Mouse (Mus musculus) splenic B cell, adult 2 months (primary cell): ENCODE data around the gene 1700013G24Rik.

Source experiments
- DNase-seq: peaks from one replicate; pipeline ENCODE4 v3.0.0-alpha.2; 2011; ENCODE audit warnings: low read depth, low spot score
- H3K27me3 ChIP-seq: 2 replicates; pipeline ENCODE4 v1.6.1; 2012; ENCODE audit warnings: mild to moderate bottlenecking, low read length, moderate library complexity, mixed read lengths; ENCODE audit not compliant: control insufficient read depth, poor library complexity, insufficient read depth, severe bottlenecking
- H3K36me3 ChIP-seq: 2 replicates; pipeline ENCODE4 v1.6.1; 2012; ENCODE audit warnings: mild to moderate bottlenecking, low read length, moderate library complexity, mixed read lengths; ENCODE audit not compliant: control insufficient read depth, poor library complexity, insufficient read depth, severe bottlenecking

1700013G24Rik gene

DNA sequence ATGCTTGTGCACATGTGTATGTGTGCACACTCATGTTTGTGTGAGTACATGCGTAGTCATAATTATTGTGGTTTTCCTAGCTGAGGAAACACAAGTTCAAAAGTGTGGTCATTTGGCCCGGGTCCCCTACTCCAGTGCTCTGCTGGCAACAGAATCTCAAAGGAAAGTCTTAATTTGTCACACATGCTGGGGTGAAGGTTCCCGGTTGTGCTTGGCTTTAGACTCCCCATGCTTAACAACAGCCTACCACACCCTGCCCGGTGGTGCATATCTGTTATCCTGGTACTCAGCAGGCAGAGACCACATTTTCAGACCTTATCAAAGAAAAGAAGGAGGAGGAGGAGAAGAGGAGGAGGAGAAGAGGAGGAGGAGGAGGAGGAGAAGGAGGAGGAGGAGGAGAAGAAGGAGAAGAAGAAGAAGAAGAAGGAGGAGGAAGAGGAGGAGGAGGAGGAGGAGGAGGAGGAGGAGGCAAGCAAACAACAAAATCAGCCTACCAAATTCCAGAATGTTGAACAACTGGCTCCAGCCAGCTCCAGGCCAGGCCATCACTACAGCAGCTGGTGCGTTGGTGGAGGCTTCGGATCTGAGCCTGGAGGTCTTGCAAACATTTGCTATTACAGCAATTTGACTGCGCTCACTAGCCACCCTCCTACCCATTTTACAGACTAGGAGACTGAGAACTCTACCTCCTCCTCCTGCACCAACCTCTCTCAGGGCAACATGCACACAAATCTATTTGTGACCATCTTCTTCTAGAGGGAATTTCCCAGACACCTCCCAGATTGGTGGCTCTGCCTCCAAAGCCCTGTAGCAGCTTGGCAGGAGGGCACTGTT, 5.5 kb upstream of the 1700013G24Rik start:
- DNase-seq, result no peak
- H3K36me3 ChIP-seq, result no peaks in the 10 kb centered on the region

DNA sequence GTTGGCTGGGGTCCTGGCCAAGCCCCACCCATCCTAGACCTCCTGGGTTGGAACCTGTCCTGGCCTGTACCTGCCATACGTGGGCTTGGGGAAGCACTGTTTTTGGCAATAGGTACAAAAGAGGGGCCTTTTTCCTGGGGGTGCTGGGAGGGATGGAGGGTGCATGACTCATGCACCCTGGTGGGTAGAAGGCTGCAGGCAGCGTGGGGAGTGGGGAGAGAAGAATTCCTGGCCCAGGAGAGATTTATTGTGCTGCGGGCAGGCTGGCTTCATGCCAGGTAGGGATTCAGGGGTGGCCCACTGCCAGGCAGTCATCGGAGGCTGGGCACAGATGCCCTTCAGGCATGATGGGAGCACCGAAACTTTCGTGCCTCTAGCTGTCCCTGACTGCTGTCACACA, 4.9 kb upstream of the 1700013G24Rik start:
- no peak for DNase-seq
- Histone ChIP-seq H3K27me3 (no peaks in the 10 kb centered on the region), H3K36me3 (no peaks in the 10 kb centered on the region)

More for the DNA sequence above, 5.5 kb upstream of the 1700013G24Rik start:
- no peaks in the 10 kb centered on the region for H3K27me3 ChIP-seq

DNA sequence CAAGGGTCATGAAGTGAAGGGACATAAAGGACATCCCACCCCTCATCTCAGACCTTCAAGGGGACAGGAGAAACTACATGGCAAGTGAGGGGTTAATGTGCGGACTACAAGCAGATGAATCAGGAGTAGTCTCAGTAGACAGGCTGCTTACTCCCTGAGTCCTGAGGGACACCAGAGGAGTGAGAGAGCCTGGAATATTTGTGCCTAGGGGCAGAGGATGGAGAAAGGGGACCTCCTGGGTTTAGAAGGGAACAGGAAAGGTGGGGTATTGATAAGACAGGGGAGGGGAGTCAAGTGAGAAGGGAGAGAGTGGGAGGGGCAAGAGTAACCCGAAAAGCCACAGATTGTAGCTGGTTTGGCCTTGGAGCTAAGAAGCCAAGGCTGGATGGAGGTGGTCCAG, 4.4 kb upstream of the 1700013G24Rik start:
- Histone ChIP-seq H3K27me3 (no peaks in the 10 kb centered on the region), H3K36me3 (no peaks in the 10 kb centered on the region)
- DNase-seq, result no peak

DNA sequence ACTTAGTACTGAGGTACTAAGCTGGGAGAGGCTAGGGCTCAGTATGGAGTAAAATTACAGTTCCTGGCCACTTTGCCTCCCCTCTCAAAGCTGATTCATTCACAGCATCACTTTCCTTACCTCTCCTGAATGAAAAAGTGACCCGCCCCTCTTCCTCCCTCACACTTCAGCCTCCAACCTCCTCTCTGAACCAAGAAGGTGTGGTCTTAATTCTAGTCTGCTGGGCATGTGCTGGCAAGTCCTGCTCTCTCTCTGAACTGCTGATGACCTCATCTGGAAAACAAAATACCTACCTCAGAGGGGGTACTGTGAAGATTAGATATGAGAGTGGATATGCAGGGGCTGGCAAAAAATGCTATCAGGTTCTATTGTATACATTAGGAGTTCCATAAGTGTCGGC, 4.0 kb upstream of the 1700013G24Rik start:
- no peaks in the 10 kb centered on the region for H3K36me3 ChIP-seq
- no peaks in the 10 kb centered on the region for H3K27me3 ChIP-seq
- no peak for DNase-seq

DNA sequence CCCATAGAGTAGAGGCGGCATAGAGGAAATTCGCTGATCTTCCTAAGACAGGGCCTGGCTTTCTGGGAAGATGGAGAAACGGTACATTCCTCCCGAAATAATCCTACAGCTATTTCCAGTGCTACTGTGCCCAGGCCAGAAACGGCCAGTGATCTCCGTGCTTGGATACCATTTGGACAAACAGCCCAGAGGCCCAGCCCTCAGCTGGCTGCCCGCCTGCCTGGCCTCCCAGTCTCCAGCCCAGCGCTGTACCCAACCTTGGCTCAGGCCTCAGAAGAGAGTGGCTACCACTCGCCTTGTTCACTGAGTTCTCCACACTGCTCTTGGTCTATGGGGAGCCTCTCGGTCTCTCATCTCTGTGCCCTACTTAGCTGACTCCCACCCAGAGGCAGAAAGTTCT, 3.4 kb upstream of the 1700013G24Rik start:
- Histone ChIP-seq H3K27me3 (no peaks in the 10 kb centered on the region), H3K36me3 (no peaks in the 10 kb centered on the region)
- no peak for DNase-seq

DNA sequence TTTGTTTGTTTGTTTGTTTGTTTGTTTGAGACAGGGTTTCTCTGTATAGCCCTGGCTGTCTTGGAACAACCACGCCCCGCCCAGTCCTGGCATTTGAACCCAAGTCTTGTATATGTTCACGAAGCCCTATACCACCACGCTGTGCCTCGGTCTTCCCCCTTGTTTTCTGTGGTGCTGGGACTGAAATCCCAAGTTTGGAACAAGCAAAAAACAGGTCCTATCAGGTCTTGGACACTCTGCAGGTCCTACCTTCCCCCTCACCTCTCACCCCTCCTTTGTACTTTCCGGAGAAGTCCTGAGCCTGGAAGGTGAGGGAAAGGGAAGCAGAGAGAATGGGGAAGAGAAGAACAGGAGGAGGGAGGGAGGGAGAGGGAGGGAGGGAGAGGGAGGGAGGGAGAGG, 894 bp upstream of the 1700013G24Rik start:
- DNase-seq, result no peak

DNA sequence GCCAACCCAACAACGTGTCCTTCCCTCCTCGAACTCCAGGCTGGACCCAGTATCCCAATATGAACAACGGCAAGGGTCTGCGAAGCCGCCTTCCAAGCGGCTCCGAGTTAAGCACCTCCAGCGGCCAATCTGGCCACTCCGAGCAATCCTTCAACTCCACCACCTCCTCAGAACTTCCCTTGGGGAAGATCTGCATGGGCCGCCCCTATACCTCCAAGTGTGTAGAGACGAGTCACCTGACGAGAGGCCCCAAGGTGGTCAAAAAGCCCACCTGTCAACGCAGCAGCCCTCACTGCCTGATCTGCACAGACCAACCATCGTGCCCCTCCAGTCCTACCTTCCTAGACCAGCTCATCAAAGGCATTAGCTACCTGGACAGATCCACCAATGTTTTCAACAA, 1.5 kb downstream of the 1700013G24Rik start:
- DNase-seq, result no peak
- no peaks in the 10 kb centered on the region for H3K36me3 ChIP-seq
- H3K27me3 ChIP-seq, result no peaks in the 10 kb centered on the region

More for the DNA sequence above, 894 bp upstream of the 1700013G24Rik start:
- H3K27me3 ChIP-seq, result no peaks in the 10 kb centered on the region
- no peaks in the 10 kb centered on the region for H3K36me3 ChIP-seq

DNA sequence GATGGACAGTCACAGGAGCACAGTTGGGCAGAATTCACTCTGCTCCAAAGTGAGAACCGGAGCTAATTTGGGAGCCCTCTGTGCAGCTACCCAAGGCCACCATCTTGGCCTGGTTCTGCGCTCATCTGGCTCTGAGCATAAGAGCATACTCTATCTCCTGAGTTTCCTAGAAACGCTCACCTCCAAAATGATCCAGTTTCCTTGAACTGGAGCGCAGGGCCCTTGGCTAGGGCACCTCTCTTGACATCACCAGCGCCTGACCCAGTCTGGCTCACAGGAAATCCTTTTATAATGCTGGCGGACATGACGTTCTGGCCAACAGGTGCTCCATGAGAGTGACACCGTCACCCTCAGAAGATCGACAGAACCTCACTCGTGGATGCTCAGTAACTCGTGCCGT, 3.5 kb downstream of the 1700013G24Rik start:
- H3K27me3 ChIP-seq, result no peaks in the 10 kb centered on the region
- H3K36me3 ChIP-seq, result no peaks in the 10 kb centered on the region
- DNase-seq, result no peak

DNA sequence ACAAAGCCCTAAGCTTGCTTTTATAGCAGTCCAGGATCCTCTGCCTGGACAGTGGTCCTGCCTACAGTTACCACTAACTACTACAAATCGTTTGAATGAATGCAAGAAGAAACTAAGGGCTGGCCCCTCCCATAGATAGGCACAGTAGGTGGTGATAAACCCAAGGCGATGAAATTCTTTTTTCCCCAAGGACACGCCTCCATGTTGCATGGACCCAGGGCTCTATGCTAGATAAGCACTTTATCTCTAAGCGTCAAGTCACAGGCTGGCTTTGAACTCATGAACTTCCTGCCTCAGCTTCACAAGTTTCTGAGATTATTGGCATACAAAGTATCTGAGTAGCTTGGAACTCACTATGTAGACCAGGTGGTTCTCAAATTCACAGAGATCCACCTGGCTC, 4.2 kb downstream of the 1700013G24Rik start:
- DNase-seq, result no peak
- H3K27me3 ChIP-seq, result no peaks in the 10 kb centered on the region
- H3K36me3 ChIP-seq, result no peaks in the 10 kb centered on the region

DNA sequence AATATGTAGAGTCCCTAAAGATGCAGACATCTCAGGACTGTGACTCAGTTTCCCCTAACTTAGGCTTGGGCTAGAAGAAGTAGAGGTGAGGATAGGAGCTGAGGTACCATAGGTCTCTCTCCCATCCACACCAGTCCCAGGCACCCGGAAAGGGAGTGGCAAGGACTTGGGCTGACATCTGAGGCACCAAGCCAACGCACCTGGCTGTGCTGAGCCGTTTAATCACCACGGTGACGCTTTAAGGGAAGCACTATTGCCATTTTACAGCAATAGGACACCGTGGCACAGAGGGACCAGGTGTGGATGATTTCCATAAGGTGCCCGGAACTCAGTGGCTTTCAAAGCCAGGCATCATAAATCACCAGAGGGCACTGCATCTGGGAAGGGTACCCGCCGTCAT, 5.2 kb downstream of the 1700013G24Rik start:
- Histone ChIP-seq H3K36me3 (no peaks in the 10 kb centered on the region), H3K27me3 (no peaks in the 10 kb centered on the region)
- DNase-seq, result no peak

DNA sequence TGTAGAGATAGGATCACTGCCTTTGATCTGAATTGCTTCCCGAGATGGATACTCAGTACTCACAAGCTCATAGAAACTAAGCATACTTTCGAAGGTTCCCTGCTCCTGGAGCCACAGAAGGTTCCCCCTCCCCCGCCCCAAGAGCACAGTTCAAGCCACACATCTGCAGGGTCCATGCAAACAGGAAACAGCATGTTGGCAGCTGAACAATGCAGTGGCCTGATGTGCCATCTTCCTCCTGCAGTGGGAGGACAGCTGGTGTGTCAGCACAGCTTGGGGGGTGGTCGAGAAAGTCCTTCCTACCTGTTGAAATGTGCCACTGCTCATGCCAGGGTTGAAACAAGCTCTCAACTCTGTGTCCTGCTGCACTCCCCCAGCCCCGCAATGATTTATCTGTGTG, 5.8 kb downstream of the 1700013G24Rik start:
- no peaks in the 10 kb centered on the region for H3K27me3 ChIP-seq
- H3K36me3 ChIP-seq, result no peaks in the 10 kb centered on the region
- no peak for DNase-seq

DNA sequence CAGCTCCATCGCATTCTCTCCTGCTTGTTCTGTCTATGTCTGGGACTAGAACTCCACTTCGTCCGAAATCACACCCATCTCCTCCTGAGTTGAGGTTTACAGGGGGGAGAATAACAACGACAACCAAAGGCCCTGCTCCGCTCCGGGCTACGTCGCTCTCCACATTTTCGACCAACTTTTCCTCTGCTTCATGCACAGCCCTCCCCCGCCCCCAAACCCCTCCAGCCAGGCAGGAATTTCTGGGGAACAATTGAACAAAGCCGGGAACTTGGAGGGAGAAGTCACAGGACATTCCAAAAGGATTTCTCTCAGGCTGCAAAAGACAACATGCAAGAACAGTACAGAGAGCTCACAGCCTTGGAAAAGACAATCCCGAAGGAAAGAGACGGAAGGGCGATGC, 7.6 kb downstream of the 1700013G24Rik start:
- no peaks in the 10 kb centered on the region for H3K27me3 ChIP-seq
- H3K36me3 ChIP-seq, result no peaks in the 10 kb centered on the region
- no peak for DNase-seq

DNA sequence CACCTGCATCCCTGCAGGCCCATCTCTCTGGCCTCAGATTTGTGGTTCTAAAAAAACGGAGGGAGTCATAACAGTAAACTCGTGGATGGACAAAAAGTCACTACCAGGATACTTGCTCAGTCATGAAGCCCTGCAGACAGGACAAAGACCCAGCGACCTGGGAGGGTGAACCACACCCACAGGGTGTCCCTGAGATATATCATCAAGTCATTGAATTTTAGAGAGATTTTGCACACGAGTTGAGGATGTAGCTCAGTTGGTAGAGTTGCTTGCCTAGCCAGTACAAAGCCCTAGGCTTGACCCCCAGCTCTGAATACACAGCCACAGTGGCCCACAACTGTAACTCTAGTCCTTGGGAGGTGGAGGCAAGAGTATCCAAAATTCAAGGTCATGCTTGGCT, 8.1 kb downstream of the 1700013G24Rik start:
- Histone ChIP-seq H3K27me3 (no peaks in the 10 kb centered on the region), H3K36me3 (no peaks in the 10 kb centered on the region)
- DNase-seq, result no peak

DNA sequence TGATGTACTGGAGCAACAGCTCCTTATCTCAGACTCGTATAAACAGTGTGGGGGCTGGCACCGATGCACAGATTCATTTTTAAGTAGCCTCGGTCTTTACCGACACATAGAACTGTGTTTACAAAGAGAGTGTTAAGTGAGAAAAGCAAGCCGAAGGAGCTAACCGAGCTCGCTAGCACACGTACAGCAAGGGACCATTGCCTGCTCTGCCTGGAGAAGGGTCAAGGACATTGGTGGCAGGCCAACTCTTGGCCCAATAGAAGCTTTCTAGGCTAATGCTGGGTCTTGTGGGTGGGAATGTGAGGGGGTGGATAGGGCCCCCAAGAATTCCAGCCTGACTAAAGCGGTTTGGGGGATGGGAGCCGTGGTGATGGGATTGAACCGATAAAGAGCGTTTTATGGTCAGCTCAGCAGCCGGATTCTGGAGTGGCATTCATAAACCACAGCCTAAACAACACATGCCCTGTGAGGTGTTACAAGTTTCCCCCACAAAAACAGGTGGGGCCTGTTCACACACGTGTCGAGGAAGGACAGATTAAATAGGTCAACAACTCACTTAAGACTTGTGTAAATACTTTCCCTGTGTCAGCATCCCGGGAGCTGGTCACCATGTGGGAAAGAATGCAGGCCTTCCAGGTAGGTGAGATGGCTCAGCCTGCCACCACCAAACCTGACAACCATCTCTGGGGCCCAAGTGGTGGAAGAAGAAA, 9.1 kb downstream of the 1700013G24Rik start:
- H3K36me3 ChIP-seq, result no peaks in the 10 kb centered on the region
- DNase-seq, result no peak
- H3K27me3 ChIP-seq, result no peaks in the 10 kb centered on the region

DNA sequence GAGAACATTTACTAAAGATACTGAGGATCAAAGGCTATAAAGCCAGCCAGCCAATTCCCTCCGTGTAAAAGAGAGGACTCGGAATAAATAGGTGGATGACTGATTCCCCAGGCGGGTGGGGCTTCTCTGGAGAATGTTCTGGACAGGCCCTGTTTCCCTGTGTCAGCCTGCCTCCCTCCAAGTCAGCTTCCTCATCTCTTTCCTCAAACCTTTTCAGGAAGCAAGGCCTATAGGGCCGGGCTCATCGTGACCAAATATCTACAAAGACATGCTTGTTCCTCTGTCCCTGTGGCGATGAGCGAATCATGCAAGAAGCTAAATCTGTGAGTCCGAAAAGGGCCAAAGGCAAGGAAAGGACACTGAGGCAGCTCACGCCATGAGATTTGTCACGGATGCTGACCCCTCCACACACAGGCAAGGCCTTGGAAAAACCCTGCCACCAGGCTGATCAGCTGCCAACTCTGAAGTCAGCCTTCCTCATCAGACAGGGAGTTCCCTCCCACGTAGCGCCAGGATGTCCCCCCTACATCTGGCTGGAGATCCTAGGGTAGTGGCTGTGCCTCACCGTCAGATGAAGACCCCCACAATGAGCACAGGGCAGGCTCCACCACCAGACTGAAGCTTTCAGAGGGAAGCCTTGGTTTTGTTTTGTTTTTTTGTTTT, 12.2 kb downstream of the 1700013G24Rik start:
- Histone ChIP-seq H3K27me3 (no peaks in the 10 kb centered on the region; the same call in 1 of the 2 replicates), H3K36me3 (no peaks in the 10 kb centered on the region)
- no peak for DNase-seq
